Comparison of ENCODE assay signal across 1 mouse cellular context in the genomic region with DNA sequence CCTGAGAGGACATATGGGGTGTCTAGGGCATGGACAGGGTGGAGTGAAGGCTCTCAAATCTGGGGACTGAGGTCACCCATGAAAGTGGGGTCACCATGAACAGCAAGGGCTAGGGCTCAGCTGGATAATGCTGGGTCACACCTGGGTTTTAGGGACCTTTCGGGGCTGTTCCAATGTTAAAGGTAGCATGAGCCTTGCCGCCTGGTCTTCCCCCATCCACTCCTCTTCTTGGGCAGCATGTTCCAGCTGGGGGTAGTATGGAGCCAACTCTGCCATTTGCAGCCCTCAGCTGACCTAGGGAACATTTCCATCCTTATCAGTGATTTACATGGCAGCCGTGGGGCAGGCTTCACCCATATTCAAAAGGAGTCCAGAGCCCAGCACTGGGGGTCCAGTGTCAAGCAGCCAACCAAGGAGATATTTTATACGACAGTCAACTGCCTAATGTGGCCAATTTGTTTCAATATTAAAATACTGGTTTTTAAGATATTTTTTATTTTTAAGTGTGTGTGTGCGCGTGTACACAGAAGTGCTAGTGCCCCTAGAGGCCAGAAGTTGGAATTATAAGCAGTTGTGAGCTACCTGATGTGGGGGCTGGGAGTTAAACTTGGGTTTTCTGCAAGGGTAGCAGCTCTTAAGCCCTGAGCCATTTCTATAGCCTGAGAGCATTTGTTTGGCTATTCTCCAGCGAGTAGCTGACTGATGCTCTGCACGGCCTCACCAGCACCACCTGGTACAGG.
TF ChIP-seq lines count a peak whose summit lies in the region.

No protein-coding gene starts in this region.

TF ChIP-seq in MEL, 35 proteins besides CTCF, POLR2A, EP300 and RAD21 (continued from another document):
- TF ChIP-seq NRF1 (IDR thresholded peaks at IDR 0.05; ENCODE audit: insufficient read depth, low read depth, low read length, poor library complexity, severe bottlenecking) (no peak), ZMIZ1 (IDR thresholded peaks at IDR 0.05; ENCODE audit: low read depth, low read length) (0 out of 2 replicates have a peak, but pooled peaks have one; percentile 51), ELF1 (IDR thresholded peaks at IDR 0.05; ENCODE audit: low read depth, low read length) (no peak), ZC3H11A (IDR thresholded peaks at IDR 0.05; ENCODE audit: low read depth, low read length) (peak; percentile 3; the same call in 1 of the 2 replicates), SIN3A (IDR thresholded peaks at IDR 0.05; ENCODE audit: low read length) (peak; percentile 29; the same call in 1 of the 2 replicates), MAFK (IDR thresholded peaks at IDR 0.05; ENCODE audit: borderline replicate concordance, low read depth, low read length) (no peak), MAX (IDR thresholded peaks at IDR 0.05; ENCODE audit: low read length) (no peak), RCOR1 (IDR thresholded peaks at IDR 0.05; ENCODE audit: low read depth, low read length) (no peak), ZNF384 (IDR thresholded peaks at IDR 0.05; ENCODE audit: low read depth, low read length) (no peak), POLR2AphosphoS2 (IDR thresholded peaks at IDR 0.05; ENCODE audit: low read length) (no peak; the same call in 1 of the 2 replicates), USF1 (IDR thresholded peaks at IDR 0.05; ENCODE audit: low read depth, low read length) (no peak), BHLHE40 (IDR thresholded peaks at IDR 0.05; ENCODE audit: borderline replicate concordance, low read depth, low read length) (no peak), GABPA (IDR thresholded peaks at IDR 0.05; ENCODE audit: low read depth, low read length) (no peak), USF2 (IDR thresholded peaks at IDR 0.05; ENCODE audit: borderline replicate concordance in 1 of 2, insufficient read depth in 1 of 2, low read depth in 1 of 2, low read length in 2 of 2) (no peak), TAL1 (IDR thresholded peaks at IDR 0.05; ENCODE audit: low read length) (no peak), TCF12 (IDR thresholded peaks at IDR 0.05; ENCODE audit: low read depth, low read length) (no peak; the same call in 1 of the 2 replicates), MXI1 (IDR thresholded peaks at IDR 0.05; ENCODE audit: low read depth, low read length) (peak; percentile 53), ZKSCAN1 (IDR thresholded peaks at IDR 0.05; ENCODE audit: low read depth, low read length) (no peak), KAT2A (conservative IDR thresholded peaks at IDR 0.05; ENCODE audit: low read depth, low read length) (no peak), E2F4 (IDR thresholded peaks at IDR 0.05; ENCODE audit: borderline replicate concordance, low read depth, low read length) (no peak), GATA1 (IDR thresholded peaks at IDR 0.05; ENCODE audit: low read depth, low read length) (peak; percentile 49), UBTF (IDR thresholded peaks at IDR 0.05; ENCODE audit: borderline replicate concordance, insufficient read depth, low read depth, low read length) (no peak), CHD1 (IDR thresholded peaks at IDR 0.05; ENCODE audit: low read depth, low read length) (peak; percentile 16), NELFE (IDR thresholded peaks at IDR 0.05; ENCODE audit: low read depth, low read length) (no peak), HCFC1 (IDR thresholded peaks at IDR 0.05; ENCODE audit: low read depth, low read length) (peak; percentile 61), MYC (IDR thresholded peaks at IDR 0.05; ENCODE audit: low read depth, low read length) (peak; percentile 69; the same call in 1 of the 2 replicates), SMC3 (IDR thresholded peaks at IDR 0.05; ENCODE audit: low read depth, low read length) (peak; percentile 11; the same call in 1 of the 2 replicates), MEF2A (IDR thresholded peaks at IDR 0.05; ENCODE audit: extremely low read depth, insufficient replicate concordance, low read depth, low read length, poor library complexity, severe bottlenecking) (no peak), JUND (IDR thresholded peaks at IDR 0.05; ENCODE audit: low read depth, low read length) (no peak), CHD2 (IDR thresholded peaks at IDR 0.05; ENCODE audit: low read length) (peak; percentile 64; the same call in 1 of the 2 replicates)
